Mouse (Mus musculus) limb, embryonic 10.5 days (tissue): ENCODE data around the gene Necab3. TPM values are rescaled to one million over a fixed set of nuclear protein-coding genes. Genes with fewer than 3 reads are reported as not detected.

ENCODE experiments used
- DNase-seq: peaks from one replicate; pipeline ENCODE4 v3.0.0-alpha.2; 2017; ENCODE audit warnings: low spot score
- H3K27ac ChIP-seq: fragments of 300-500 bp; sonication (generic); 2 replicates; pipeline ENCODE4 v1.5.1; 2016; ENCODE audit warnings: mild to moderate bottlenecking
- H3K27me3 ChIP-seq: fragments of 300-500 bp; sonication (generic); 2 replicates; pipeline ENCODE4 v1.6.1; 2016; ENCODE audit warnings: low read depth, mild to moderate bottlenecking; ENCODE audit not compliant: poor library complexity, severe bottlenecking
- H3K36me3 ChIP-seq: fragments of 300-500 bp; sonication (generic); 2 replicates; pipeline ENCODE4 v1.6.1; 2016; ENCODE audit warnings: mild to moderate bottlenecking, moderate library complexity
- H3K4me1 ChIP-seq: fragments of 300-500 bp; sonication (generic); 2 replicates; pipeline ENCODE4 v1.6.1; 2016
- H3K4me3 ChIP-seq: fragments of 300-500 bp; sonication (generic); 2 replicates; pipeline ENCODE4 v1.5.1; 2016; ENCODE audit warnings: mild to moderate bottlenecking, moderate library complexity
- H3K9me3 ChIP-seq: fragments of 300-500 bp; sonication (generic); replicated peaks from 2 replicates; pipeline ENCODE4 v1.6.1; 2016; ENCODE audit warnings: mild to moderate bottlenecking
- WGBS: fragments of 180-500 bp; shearing (Covaris S2); methylation state at CpG from one replicate; pipeline ENCODE4 v1.1.7; 2016; 5-methylcytosine and 5-hydroxymethylcytosine counted together
- polyA plus RNA-seq: library from polyadenylated mRNA; unstranded; fragments of >200 nt; fragmentation: Nextera tagmentation; extraction: Ambion mirVana; gene quantifications from 2 replicates; pipeline ENCODE4 v1.2.1, GENCODE M21; 2016

Gene Necab3
- polyA plus RNA-seq, 1 experiment from 2014 or later: 2.0 TPM

DNA sequence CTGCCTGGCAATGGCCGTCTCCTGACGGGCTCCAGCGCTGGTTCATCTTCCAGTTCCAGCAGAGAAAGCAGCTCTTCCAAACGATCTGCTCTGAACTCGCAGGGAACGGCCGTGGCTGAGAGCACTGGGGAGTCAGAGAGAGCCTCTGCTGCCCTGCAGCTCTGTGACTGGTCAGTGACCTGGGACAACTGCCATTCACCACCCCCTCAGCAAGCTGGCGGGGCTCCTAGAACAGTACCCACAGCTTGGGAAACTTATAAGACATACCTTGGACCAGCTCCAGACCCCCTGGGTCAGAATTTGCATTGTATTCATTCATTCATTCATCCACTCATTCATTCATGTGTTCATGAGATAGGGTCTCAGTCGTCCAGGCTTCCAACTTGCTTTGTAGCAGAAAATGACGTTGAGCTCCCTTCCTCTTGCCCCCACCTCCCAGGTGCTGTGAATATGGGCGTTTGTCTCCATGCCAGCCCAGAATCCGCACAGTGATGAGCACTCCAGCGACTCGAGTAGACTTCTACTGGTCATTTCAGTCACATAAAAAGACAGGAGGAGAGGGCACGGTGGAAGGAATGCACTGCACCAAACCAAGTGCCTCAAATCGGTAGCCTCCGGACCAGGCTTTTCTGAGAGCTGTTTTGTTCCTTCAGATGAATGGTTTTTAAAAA lies 26.4 kb upstream of the Necab3 start:
- DNase-seq: no peak
- no peak overlapping the region for H3K4me3 ChIP-seq
- WGBS: 76% methylated on average over 17 of the region's 17 CpGs
- H3K27me3 ChIP-seq: no peaks in the 10 kb centered on the region
- H3K4me1 ChIP-seq: peaks cover 14% of the 10 kb centered on the region
- H3K9me3 ChIP-seq: no peaks in the 10 kb centered on the region
- no peak overlapping the region for H3K27ac ChIP-seq
- H3K36me3 ChIP-seq: peaks cover 2% of the 10 kb centered on the region; the same call in 1 of the 2 replicates

DNA sequence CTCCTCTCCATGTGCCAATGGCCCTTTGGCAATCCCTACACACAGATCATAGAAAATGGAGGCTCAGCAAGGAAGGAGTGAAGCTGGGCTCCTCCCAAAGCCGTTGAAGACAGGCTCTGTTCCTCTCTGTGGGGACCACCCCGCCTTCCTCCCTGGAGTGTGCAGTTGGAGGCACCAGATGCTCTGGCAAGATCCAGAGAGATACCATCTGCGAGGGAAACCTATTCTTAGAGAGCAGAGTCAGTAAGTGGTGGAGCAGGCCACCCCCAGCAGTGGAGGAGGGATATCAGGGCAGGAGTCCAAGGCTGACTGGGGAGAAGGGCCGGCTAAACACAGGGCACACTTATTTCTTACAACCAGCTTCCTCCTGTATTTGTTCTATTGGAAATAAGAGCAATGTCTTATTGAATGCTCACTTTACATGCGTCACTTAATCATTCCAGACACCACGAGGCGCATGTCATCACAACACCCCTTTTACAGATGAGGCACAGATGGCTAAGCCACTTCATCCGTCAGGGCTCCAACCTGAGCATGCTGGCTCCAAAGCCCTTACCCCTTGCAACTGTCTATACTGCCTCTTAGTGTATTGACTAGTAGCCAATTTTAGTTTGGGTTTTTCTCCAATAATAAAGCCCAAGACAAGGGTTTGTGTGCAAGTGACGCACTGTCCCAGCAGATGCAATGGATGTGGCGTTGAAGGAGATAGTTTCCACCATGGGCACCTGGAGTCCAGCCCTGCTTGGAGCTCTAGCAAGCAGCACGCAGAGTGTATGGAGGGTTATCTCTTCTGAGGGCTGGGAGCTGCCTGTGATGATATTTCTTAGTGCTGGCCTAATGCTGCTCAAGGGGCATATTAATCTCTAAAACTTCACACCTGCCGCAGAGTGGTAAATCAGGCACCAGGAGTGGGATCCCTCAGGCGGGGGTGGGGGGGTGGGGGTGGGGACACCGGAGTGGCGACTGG lies 25.5 kb upstream of the Necab3 start:
- 77% methylated on average over 15 of the region's 15 CpGs for WGBS
- DNase-seq: no peak
- H3K36me3 ChIP-seq: peaks cover 2% of the 10 kb centered on the region; the same call in 1 of the 2 replicates
- H3K4me3 ChIP-seq: no peak overlapping the region
- H3K27ac ChIP-seq: no peak overlapping the region
- no peaks in the 10 kb centered on the region for H3K27me3 ChIP-seq
- H3K9me3 ChIP-seq: no peaks in the 10 kb centered on the region
- peaks cover 14% of the 10 kb centered on the region for H3K4me1 ChIP-seq

DNA sequence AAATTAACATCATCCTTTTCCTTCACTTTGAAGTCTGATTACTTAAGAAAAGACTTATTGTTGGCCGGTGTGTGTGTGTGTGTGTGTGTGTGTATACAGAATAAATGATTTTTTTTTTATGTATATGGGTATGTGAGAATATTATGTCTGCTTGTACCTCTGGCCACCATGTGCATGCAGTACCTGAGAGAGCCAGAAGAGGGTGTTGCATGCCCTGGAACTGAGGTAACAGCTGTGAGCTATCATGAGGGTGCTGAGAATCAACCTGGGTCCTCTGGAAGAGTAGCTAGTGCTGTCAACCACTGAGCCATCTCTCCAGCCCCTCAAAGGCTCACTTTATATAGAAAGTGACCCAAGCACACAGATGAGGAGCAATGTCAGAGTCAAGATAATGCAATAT lies 22.7 kb upstream of the Necab3 start:
- H3K4me1 ChIP-seq: peaks cover 17% of the 10 kb centered on the region
- no peaks in the 10 kb centered on the region for H3K36me3 ChIP-seq
- no peak overlapping the region for H3K4me3 ChIP-seq
- DNase-seq: no peak
- H3K9me3 ChIP-seq: no peaks in the 10 kb centered on the region
- no peak overlapping the region for H3K27ac ChIP-seq
- no peaks in the 10 kb centered on the region for H3K27me3 ChIP-seq
- 100% methylated on average over 1 of the region's 1 CpGs for WGBS

- WGBS: 84% methylated on average over 8 of the region's 8 CpGs
- H3K4me3 ChIP-seq: no peak overlapping the region
- H3K27me3 ChIP-seq: no peaks in the 10 kb centered on the region
- H3K9me3 ChIP-seq: no peaks in the 10 kb centered on the region
- no peak for DNase-seq
- no peak overlapping the region for H3K27ac ChIP-seq
- H3K4me1 ChIP-seq: peaks cover 14% of the 10 kb centered on the region
- no peaks in the 10 kb centered on the region for H3K36me3 ChIP-seq
Measured at GRCm38 (mm10) chr2:154580586-154580985, 21.9 kb upstream of the Necab3 start.

- Histone ChIP-seq H3K4me1 (0 out of 2 replicates have a peak, but pooled peaks cover 3% of the 10 kb centered on the region), H3K36me3 (no peaks in the 10 kb centered on the region), H3K9me3 (no peaks in the 10 kb centered on the region), H3K4me3 (no peak overlapping the region), H3K27ac (no peak overlapping the region), H3K27me3 (no peaks in the 10 kb centered on the region)
- 90% methylated on average over 6 of the region's 6 CpGs for WGBS
- no peak for DNase-seq
Measured at GRCm38 (mm10) chr2:154577744-154578067, 19.0 kb upstream of the Necab3 start.

- H3K4me1 ChIP-seq: peaks cover 4% of the 10 kb centered on the region; the same call in 1 of the 2 replicates
- no peak for DNase-seq
- WGBS: 58% methylated on average over 12 of the region's 12 CpGs
- H3K27ac ChIP-seq: no peak overlapping the region
- no peaks in the 10 kb centered on the region for H3K27me3 ChIP-seq
- H3K36me3 ChIP-seq: no peaks in the 10 kb centered on the region
- no peaks in the 10 kb centered on the region for H3K9me3 ChIP-seq
- H3K4me3 ChIP-seq: no peak overlapping the region
Measured at GRCm38 (mm10) chr2:154576876-154577743, 18.4 kb upstream of the Necab3 start.

GRCm38 (mm10) chr2:154574271-154574670 lies 15.6 kb upstream of the Necab3 start:
- Histone ChIP-seq H3K4me1 (peaks cover 19% of the 10 kb centered on the region), H3K27ac (no peak overlapping the region), H3K4me3 (no peak overlapping the region), H3K27me3 (no peaks in the 10 kb centered on the region), H3K36me3 (no peaks in the 10 kb centered on the region), H3K9me3 (no peaks in the 10 kb centered on the region)
- WGBS: 79% methylated on average over 7 of the region's 7 CpGs
- DNase-seq: no peak

DNA sequence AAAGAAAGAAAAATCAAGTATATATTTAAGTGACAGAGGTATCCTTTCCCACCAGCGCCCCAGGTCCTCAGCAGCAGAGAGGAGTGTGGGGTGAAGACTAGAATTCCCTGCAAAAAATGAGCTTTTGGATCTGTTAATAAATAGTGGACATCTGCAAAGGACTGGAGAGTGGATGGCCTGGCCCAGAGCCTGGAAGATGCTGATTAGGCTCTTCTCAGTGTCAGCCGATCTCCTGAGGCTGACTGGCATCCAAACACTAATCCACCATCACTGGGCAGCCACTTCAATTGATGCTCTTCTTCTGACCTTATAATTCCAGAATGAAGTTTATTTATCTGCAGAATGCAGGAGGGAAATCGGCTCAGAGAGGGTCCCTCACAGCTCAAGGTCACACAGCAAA lies 14.3 kb upstream of the Necab3 start:
- Histone ChIP-seq H3K4me1 (peaks cover 31% of the 10 kb centered on the region), H3K9me3 (no peaks in the 10 kb centered on the region), H3K27ac (no peak overlapping the region), H3K4me3 (no peak overlapping the region), H3K36me3 (no peaks in the 10 kb centered on the region), H3K27me3 (no peaks in the 10 kb centered on the region)
- no peak for DNase-seq
- 93% methylated on average over 3 of the region's 3 CpGs for WGBS

DNA sequence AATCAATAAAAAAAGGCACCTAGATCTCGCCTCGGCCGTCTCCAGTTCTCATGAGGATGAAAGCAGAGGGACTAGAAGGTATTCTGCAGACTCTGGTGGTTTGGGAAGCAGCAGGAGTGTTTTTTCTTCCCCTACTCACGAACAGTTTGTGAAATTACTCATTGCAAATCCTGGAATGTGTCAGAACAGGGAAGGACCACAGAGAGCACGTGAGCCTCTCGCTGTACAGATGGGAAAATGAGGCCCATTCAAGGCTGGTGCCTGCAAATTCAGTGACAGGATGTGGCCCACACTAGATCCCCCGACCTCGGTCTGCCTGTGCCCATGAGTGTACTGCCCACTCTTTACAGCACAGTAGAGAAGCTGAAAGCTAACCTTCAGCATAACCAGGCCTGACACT lies 13.3 kb upstream of the Necab3 start:
- Histone ChIP-seq H3K36me3 (0 out of 2 replicates have a peak, but pooled peaks cover 3% of the 10 kb centered on the region), H3K4me1 (peaks cover 35% of the 10 kb centered on the region), H3K27ac (no peak overlapping the region), H3K4me3 (no peak overlapping the region), H3K9me3 (no peaks in the 10 kb centered on the region), H3K27me3 (no peaks in the 10 kb centered on the region)
- WGBS: 81% methylated on average over 8 of the region's 8 CpGs
- DNase-seq: no peak

GRCm38 (mm10) chr2:154571266-154571665 lies 12.6 kb upstream of the Necab3 start:
- 0 out of 2 replicates have a peak, but pooled peaks cover 3% of the 10 kb centered on the region for H3K36me3 ChIP-seq
- H3K4me1 ChIP-seq: peaks cover 42% of the 10 kb centered on the region
- no peak overlapping the region for H3K4me3 ChIP-seq
- no peaks in the 10 kb centered on the region for H3K27me3 ChIP-seq
- WGBS: 73% methylated on average over 4 of the region's 4 CpGs
- DNase-seq: no peak
- no peak overlapping the region for H3K27ac ChIP-seq
- no peaks in the 10 kb centered on the region for H3K9me3 ChIP-seq

DNA sequence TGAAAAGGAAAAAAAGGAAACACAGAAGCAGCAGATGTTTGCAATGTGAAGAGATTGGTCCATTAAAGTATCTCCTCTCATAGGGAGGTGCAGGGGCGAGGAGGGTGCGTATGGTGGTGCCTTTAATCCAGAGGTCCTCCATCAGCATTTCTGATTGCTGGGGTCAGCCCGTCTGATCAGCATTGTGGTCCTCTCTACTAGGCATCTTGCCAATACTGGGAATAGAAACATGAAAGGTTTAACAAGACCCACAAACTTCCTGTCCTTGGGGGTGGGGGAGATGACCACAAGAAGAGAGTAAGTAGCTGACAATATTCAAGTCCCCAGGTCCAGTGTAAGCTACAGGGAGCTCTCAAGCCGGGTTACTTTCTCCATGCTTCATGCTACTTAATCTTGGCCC lies 12.0 kb upstream of the Necab3 start:
- peaks cover 48% of the 10 kb centered on the region for H3K4me1 ChIP-seq
- H3K27ac ChIP-seq: peak overlapping the region; percentile 97; the same call in 1 of the 2 replicates

DNA sequence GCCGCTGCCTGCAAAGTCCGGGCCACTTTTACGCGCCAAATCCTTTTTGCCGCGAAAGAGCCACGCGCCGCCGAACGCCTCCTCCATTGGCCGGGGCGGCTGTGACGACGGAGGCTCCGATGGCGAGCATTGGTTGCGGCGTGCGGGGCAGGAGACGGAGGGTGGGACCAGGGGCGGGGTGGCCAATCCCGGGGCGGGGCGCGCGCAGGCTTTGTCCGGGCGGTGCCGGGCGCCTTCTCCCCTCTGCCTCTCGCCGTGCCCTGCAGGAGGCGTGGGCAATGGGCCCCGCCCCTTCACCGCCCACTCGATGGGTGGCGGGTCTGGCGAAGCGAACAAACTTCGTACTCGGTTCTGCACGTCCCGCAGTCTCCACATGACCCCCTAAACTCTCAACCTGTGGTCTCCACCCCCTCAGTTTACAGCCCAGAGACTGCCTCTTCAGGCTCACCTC lies 11.2 kb upstream of the Necab3 start, which contains the start of gene E2f1:
TSS of gene E2f1 (minus strand) at position 57 of the 451 bp plus-strand sequence.
- under 1% methylated on average over 41 of the region's 44 CpGs for WGBS
- Histone ChIP-seq H3K27ac (peak within 1 kb of the TSS; percentile 97), H3K9me3 (no peaks in the 10 kb centered on the region), H3K4me3 (peak within 1 kb of the TSS; percentile 93), H3K4me1 (peaks cover 50% of the 10 kb centered on the region), H3K36me3 (peaks cover 10% of the 10 kb centered on the region), H3K27me3 (no peaks in the 10 kb centered on the region)
- DNase-seq: peak; percentile 99

More for the DNA sequence above, 12.0 kb upstream of the Necab3 start:
- Histone ChIP-seq H3K27me3 (no peaks in the 10 kb centered on the region), H3K36me3 (peaks cover 5% of the 10 kb centered on the region; the same call in 1 of the 2 replicates), H3K4me3 (peak overlapping the region; percentile 93; the same call in 1 of the 2 replicates), H3K9me3 (no peaks in the 10 kb centered on the region)
- no peak for DNase-seq
- 75% methylated on average over 4 of the region's 4 CpGs for WGBS
